Mouse (Mus musculus) urinary bladder, adult 18-20 months (tissue): ENCODE results near the gene Trappc13.
"Not testable (repeated sequence)": the region's sequence is repeated elsewhere in the genome, so short reads cannot be mapped to it uniquely, and the experiment has no call there.

ENCODE experiments used
- DNase-seq, 2 experiments: peaks; one replicate each; pipeline ENCODE4 v3.0.0; 2022; ENCODE audit warnings: low spot score in 2 of 2, mixed read lengths in 2 of 2

Trappc13 gene

DNA sequence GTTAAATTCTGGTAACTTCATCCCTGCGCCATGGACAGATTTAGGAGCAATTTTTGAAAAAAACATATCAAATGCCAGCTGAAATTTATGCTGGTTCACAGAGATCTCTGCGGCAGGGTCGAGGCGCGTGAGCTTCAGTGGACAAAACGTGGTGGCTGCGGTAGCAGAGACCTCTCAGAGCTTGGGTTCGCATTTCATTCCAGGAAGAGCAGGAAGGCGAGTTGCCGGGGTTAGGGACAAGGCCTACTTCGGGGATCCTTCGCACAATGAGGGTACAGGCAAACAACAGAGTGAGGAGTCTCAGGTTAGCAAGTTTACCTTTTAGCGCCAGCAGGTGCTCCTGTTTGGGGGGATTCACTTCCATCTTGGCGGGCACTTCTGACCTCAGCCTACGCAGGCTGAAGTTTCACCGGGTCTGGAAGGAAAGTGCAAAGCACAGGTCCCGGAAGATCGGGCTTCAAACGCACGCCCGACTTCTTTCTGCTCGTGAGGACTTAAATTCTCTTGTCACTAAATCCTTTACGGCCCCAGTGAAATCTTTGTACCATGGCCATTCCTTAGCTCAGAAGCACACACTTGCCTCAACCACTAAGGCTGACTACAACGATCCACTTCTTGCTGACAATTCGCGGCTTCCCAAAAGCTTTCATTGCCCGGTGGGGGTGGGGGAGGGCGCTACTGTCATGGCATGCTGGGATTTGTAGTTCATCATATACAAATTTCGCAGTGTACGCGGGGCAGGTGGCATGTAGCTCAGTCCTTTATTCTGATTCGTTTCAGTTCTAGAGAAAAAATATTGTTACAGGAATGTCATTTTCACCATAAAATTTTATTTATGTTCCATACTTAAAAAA lies at the start of gene Trappc13:
Gene Trappc13 (minus strand): TSS at position 674 of the 854 bp plus-strand sequence.
- peak; percentile 65 to 76 for DNase-seq

- no peak for DNase-seq
Observed at GRCm38 (mm10) chr13:104227478-104227877, 49.2 kb upstream of the Trappc13 start.

DNA sequence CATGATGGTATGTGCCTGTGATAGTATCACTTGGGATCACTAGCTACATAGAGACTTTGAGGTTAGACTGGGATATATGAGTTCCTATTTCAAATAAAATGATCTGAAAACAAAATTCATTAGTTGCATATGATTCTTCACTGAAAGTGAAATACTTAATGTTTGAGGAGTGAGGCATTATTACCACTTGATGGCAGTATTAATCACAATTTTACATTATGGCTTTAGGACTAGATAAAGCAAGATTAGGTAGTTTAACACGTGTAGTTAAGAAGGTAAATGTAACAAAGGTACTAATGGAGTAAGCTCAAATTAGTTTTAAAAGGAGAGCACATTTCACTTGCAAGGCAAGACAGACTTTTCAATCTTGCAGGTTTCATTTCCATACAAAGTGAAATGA lies 26.0 kb upstream of the Trappc13 start:
- no peak for DNase-seq

DNA sequence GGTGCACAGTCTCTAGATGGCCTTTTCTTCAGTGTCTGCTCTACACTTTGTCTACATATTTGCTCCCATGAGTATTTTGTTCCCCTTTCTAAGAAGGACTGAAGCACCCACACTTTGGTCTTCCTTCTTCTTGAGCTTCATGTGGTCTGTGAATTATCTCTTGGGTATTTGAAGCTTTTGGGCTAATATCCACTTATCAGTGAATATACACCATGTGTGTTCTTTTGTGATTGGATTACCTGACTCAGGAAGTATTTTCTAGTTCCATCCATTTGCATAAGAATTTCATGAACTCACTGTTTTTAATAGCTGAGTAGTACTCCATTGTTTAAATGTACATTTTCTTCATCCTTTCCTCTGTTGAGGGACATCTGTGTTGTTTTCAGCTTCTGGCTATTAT lies 17.6 kb upstream of the Trappc13 start:
- not testable (repeated sequence) for DNase-seq

- no peak for DNase-seq
Observed at GRCm38 (mm10) chr13:104187357-104187756, 9.1 kb upstream of the Trappc13 start.

GRCm38 (mm10) chr13:104179176-104179888 lies 1.1 kb upstream of the Trappc13 start:
- no peak for DNase-seq

GRCm38 (mm10) chr13:104178650-104179121 lies 417 bp upstream of the Trappc13 start, which contains the start of gene Trim23:
Trim23 (plus strand) TSS chr13:104178797.
- peak; percentile 77 to 95 for DNase-seq

DNA sequence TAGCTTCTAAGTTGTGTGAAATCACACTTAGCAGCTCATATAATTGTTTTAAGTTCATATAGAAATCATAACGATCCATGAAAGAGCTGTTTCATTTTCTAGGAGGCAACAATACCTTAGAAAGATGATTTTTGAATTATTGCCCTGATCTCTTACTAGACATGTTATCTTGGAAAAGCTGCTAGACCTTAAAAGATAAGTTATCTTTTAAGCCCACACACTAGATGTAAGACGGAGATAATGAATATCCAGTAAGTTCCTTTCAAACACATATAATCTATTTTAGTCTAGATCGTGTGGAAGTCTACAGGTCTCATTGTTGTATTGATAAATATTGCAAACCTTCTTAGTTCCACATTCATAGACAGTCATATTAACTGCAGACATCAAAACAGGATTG lies 1.4 kb downstream of the Trappc13 start:
- DNase-seq: no peak

DNA sequence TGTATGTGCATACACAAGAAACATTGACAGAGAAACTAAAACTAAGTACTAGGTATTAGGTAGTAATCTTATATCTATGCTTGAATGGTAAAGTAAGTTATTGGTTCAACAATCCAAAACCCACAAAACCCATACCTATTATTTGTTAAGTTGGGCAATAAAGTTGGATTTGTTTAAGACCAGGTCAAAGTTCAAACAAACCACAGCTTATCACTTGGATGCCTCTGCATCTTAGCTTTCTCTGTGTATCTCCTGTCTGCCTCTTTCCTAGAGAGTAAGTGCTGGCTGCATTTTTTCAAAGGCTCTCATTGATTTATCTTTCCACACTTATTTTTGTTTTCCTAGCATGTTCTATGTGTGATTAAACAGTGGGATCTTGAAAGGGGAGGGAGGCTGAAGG lies 5.8 kb downstream of the Trappc13 start:
- no peak for DNase-seq

DNA sequence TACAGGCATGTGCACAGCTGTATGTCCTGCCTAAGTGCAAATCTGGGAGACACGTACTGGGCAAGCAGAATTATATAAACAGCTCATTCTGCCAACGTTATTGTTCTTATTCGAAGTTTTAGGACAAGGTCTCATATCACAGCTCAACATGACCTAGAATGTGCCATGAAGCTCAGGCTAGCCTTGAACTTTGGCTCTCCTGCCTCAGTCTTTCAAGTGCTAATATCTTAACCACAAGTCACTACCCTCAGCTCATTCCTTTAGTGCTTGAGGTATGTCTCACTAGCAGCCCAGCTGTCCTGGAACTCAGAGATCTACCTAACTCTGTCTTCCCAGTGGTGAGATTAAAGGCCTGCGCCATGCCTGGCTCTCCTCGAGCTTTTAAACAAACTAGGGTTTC lies 6.6 kb downstream of the Trappc13 start:
- DNase-seq: no peak

GRCm38 (mm10) chr13:104155686-104156085 lies 22.6 kb downstream of the Trappc13 start:
- DNase-seq: no peak

DNA sequence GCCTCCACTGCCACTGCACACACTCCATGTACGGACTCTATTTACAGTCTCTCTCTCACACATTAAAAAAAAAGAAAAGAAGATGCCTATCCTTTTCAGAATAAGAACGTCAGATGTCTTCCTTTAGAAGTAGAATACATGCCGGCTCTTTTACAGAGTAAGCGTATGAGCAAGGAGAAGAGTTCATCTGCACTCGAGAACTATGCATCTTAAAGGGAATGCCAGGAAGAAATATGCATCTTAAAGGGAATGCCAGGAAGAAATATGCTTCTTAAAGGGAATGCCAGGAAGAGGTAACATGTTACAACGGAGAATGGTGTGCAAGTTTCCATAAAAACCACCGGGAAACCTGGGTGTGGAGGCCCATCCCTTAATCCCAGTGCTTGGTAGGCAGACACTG lies 23.2 kb downstream of the Trappc13 start:
- no peak for DNase-seq

GRCm38 (mm10) chr13:104154180-104154579 lies 24.1 kb downstream of the Trappc13 start:
- no peak for DNase-seq

DNA sequence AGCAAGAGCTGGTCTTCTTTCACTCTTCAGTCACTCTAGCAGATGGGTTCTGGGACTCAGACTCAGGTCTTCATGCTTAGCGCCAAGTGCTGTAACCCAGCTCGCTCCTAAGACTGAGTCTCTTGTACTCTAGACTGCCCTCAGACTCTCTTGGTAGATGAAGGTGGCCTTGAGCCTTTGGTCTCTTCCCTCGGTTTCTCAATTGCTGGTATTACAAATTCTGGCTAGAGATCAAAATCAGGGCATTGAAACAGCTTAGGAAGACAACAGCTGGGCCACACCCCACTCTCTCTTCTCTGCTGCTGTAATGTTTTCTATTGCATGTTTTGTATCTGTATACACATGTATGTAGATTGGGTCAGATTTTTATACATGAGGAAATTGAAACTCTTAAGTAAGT lies 32.6 kb downstream of the Trappc13 start:
- DNase-seq: no peak

DNA sequence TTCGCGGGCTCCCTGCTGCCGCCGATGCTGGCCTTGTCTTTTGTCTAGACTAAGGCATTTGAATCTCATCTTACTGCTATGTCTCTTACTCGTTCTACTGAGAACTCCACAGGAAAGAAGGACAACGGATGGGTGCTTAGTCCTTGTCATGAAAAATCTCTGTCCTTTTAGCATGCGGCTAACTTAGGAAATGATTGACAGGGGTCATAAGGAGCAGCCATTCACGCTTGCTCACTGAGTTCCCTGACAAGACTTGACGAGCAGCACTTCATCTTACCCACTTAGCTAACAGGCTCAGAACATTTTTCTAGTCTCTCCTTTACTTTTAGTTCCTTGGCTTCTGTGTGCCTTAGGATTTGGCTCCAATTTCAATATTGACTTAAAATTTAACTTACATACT lies 33.4 kb downstream of the Trappc13 start:
- DNase-seq: no peak

DNA sequence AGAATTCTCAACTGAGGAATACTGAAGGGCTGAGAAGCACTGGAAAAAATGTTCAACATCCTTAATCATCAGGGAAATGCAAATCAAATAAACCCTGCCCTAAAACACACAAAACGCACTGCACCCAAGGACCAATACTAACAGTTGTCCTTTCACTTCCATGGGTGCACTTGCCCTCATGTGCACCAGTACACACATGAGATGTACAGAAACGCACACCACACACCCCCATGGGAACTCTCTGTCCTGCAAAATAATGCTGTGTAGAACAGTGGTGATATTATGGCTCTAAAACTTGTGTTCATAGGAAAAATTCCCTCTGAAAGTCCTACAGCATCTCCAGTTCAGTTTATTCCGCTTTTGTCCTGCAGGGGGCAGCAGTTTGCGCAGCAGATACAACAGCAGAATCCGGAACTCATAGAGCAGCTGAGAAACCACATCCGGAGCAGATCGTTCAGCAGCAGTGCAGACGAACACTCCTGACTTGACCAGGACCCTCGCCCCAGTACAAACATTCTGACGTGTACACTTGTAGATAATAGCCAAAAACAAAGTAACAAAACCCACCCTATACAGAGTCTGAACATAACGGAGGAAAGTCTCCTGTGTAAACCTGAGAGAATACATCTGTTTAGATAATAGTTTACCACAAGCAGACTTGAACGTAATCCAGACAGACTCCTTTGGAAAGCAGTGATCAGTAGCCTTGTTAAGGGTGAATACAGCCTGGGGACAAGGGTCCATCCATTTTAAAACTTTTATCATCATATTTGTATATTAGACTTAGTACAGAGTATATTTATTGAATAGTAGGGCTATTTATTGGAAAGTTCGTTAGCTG lies 38.7 kb downstream of the Trappc13 start:
- DNase-seq: peak; percentile 34 to 47

DNA sequence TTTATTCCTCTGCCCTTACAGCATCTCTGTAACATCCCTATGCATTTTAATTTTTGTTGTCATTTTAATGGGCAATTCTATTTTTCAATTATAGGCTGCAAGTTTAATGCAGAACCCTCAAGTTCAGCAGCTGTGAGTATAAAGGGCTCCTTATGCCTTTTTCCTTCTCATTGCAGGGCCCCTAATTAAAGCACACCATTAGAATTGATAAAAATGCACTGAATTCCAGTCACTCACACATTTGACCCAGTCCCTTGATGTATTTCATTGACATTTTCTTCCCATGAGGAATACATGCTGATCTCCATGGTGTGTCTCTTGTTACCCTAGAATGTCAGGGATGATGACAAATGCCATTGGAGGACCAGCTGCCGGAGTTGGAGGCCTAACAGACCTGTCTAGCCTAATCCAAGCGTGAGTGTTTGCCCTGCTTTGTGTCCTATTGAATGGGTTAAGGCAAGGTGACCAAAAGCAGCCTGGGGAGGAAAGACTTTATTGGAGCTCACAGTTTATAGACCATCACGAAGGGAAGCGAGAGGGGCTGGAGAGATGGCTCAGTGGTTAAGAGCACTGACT lies 43.7 kb downstream of the Trappc13 start:
- DNase-seq: no peak

GRCm38 (mm10) chr13:104132561-104132960 lies 45.7 kb downstream of the Trappc13 start:
- no peak for DNase-seq

GRCm38 (mm10) chr13:104123662-104124381 lies 54.4 kb downstream of the Trappc13 start:
- no peak for DNase-seq

DNA sequence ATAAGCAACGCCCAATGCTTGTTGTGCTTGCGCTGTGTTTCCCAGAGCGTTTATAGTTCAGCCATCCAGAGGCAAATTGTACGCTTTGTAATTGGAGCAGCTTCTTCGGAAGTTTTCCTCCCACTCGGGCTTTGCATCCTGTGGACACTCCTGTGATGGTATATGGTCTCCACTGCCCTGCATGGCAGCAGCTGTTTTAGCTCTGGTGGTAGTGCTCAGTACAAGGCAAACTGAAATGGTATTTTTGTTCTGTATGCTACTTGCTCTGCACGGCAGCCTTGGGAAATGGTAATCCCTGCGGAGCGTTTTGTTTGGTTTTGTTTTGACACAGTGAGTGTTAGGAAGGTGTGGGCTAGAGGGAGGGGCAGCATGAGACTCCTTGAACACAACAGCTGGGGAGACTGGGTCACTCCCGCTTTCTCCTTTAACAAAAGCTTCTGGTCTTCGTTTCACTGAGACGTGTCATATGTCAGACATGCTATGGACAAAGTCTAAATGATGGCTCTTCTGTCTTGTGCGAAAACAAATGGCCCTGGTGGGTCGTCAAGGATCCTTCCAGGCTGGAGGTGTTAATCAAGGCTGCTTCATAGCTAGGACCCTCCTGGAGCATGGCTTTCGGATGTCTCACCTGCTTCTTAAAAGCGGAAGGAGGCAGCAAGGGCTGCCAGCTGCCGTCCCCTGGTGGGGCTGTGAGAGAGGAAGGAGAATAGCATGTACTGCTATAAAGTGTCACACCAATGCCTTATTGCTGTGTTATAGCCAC lies 56.0 kb downstream of the Trappc13 start:
- DNase-seq: no peak
